Mouse (Mus musculus) liver, embryonic 14.5 days (tissue): ENCODE results near the gene Shd. TPM values are rescaled to one million over a fixed set of nuclear protein-coding genes. Genes with fewer than 3 reads are reported as not detected.

Experiments
- ATAC-seq: fragments of 200-750 bp; cut with Nextera tagmentation; 2 replicates; pipeline ENCODE4 v1.8.0; 2017; ENCODE audit warnings: moderate number of reproducible peaks, mild to moderate bottlenecking, moderate library complexity; ENCODE audit not compliant: insufficient read depth
- DNase-seq, 3 experiments: peaks; one replicate each; pipeline ENCODE4 v3.0.0-alpha.2; 2012 to 2013; ENCODE audit warnings: low read depth in 3 of 3, low spot score in 3 of 3
- H3K27ac ChIP-seq: fragments of 300-500 bp; sonication (generic); 2 replicates; pipeline ENCODE4 v1.5.1; 2014; ENCODE audit warnings: moderate library complexity, mild to moderate bottlenecking, control low read depth, inconsistent platforms
- H3K27me3 ChIP-seq: fragments of 300-500 bp; sonication (generic); 2 replicates; pipeline ENCODE4 v1.6.1; 2014; ENCODE audit warnings: mild to moderate bottlenecking, low read length, moderate library complexity; ENCODE audit not compliant: control insufficient read depth, insufficient read depth
- H3K36me3 ChIP-seq: fragments of 300-500 bp; sonication (generic); replicated peaks from 2 replicates; pipeline ENCODE4 v1.6.1; 2014; ENCODE audit warnings: low read depth; ENCODE audit not compliant: control insufficient read depth, insufficient read depth
- H3K4me1 ChIP-seq, 2 experiments: fragments of 200-500 bp in 1 of 2; fragments of 300-500 bp in 1 of 2; sonication (generic) in 1 of 2; replicated peaks; 2 replicates each; pipeline ENCODE4 v1.6.1; 2012 to 2014; ENCODE audit warnings: antibody characterized with exemption in 1 of 2, inconsistent platforms in 1 of 2, low read length in 1 of 2; ENCODE audit not compliant: control insufficient read depth in 2 of 2, insufficient read depth in 2 of 2
- H3K4me2 ChIP-seq: fragments of 300-500 bp; sonication (generic); 2 replicates; pipeline ENCODE4 v1.6.1; 2014; ENCODE audit warnings: low read depth, mild to moderate bottlenecking, control low read depth, moderate library complexity
- H3K4me3 ChIP-seq, 2 experiments: fragments of 200-500 bp in 1 of 2; fragments of 300-500 bp in 1 of 2; sonication (generic) in 1 of 2; 2 replicates each; pipeline ENCODE4 v1.5.1; 2012 to 2014; ENCODE audit warnings: low read depth in 2 of 2, low read length in 2 of 2, mild to moderate bottlenecking in 2 of 2, control low read depth in 1 of 2, inconsistent platforms in 1 of 2, moderate library complexity in 1 of 2; ENCODE audit not compliant: insufficient read depth in 1 of 2
- H3K9ac ChIP-seq: fragments of 300-500 bp; sonication (generic); replicated peaks from 2 replicates; pipeline ENCODE4 v1.6.1; 2014; ENCODE audit warnings: mild to moderate bottlenecking, control low read depth, moderate library complexity
- H3K9me3 ChIP-seq: fragments of 300-500 bp; sonication (generic); 2 replicates; pipeline ENCODE4 v1.6.1; 2016; ENCODE audit warnings: low read length, mixed read lengths; ENCODE audit not compliant: control insufficient read depth
- CTCF ChIP-seq: IDR thresholded peaks from 2 replicates; pipeline ENCODE4 v1.5.1; 2016; ENCODE audit warnings: antibody characterized with exemption, low read depth, control low read depth
- EP300 ChIP-seq: IDR thresholded peaks from 2 replicates; pipeline ENCODE4 v1.6.1; 2016; ENCODE audit warnings: antibody characterized with exemption, low read depth
- WGBS: fragments of 180-500 bp; shearing (Covaris S2); extraction: QIAGEN DNeasy Blood & Tissue Kit; methylation state at CpG from one replicate; pipeline ENCODE4 v1.1.7; 2014; ENCODE audit not compliant: insufficient replicate concordance; 5-methylcytosine and 5-hydroxymethylcytosine counted together
- polyA plus RNA-seq, 2 experiments: library from polyadenylated mRNA; depleted of rRNA in 1 of 2; stranded (reverse) in 1 of 2; unstranded in 1 of 2; fragments of >200 nt; fragmentation: Nextera tagmentation in 1 of 2; extraction: Ambion mirVana in 1 of 2; gene quantifications; 2 replicates each; pipeline versions ENCODE4 v1.2.1 to v1.2.3; 2012 to 2014

The Shd gene
- polyA plus RNA-seq, 2 experiments = 0.31 TPM; not detected in 1

GRCm38 (mm10) chr17:55956591-55956990 is 13.7 kb upstream of the Shd start:
- peaks cover 6 to 20% of the 10 kb centered on the region in 2 experiments for H3K4me1 ChIP-seq
- H3K36me3 ChIP-seq = no peaks in the 10 kb centered on the region; the same call in 1 of the 2 replicates
- no peak overlapping the region for H3K9ac ChIP-seq
- H3K4me3 ChIP-seq = peak overlapping the region; percentile 45 to 50; a peak in 3 of 4 replicates
- no peak for ATAC-seq
- TF ChIP-seq EP300 (no peak), CTCF (no peak)
- no peaks in the 10 kb centered on the region for H3K27me3 ChIP-seq
- H3K27ac ChIP-seq = no peak overlapping the region
- WGBS = 46% methylated on average over 6 of the region's 6 CpGs
- H3K9me3 ChIP-seq = no peaks in the 10 kb centered on the region
- DNase-seq = no peak
- H3K4me2 ChIP-seq = peak overlapping the region; percentile 59

- H3K9ac ChIP-seq = no peak overlapping the region
- H3K36me3 ChIP-seq = no peaks in the 10 kb centered on the region; the same call in none of the 2 replicates
- H3K4me2 ChIP-seq = no peak overlapping the region
- no peak overlapping the region for H3K27ac ChIP-seq
- TF ChIP-seq CTCF (peak; percentile 94), EP300 (no peak)
- no peaks in the 10 kb centered on the region for H3K9me3 ChIP-seq
- H3K27me3 ChIP-seq = no peaks in the 10 kb centered on the region
- DNase-seq = peak; percentile 50 to 58 (median 52)
- no peak for ATAC-seq
- no peak overlapping the region for H3K4me3 ChIP-seq
- WGBS = 20% methylated on average over 9 of the region's 9 CpGs
- H3K4me1 ChIP-seq = peaks cover 6 to 20% of the 10 kb centered on the region in 2 experiments
Measured at GRCm38 (mm10) chr17:55957168-55957567, 13.1 kb upstream of the Shd start.

- ATAC-seq (no peak), DNase-seq (no peak)
- H3K9me3 ChIP-seq = no peaks in the 10 kb centered on the region
- TF ChIP-seq EP300 (no peak), CTCF (no peak)
- peaks cover 6 to 20% of the 10 kb centered on the region in 2 experiments for H3K4me1 ChIP-seq
- H3K27ac ChIP-seq = peak overlapping the region; percentile 85; the same call in 1 of the 2 replicates
- peak overlapping the region; percentile 78 to 90 for H3K4me3 ChIP-seq
- H3K4me2 ChIP-seq = peak overlapping the region; percentile 73
- H3K9ac ChIP-seq = peak overlapping the region; percentile 71
- H3K36me3 ChIP-seq = no peaks in the 10 kb centered on the region; the same call in none of the 2 replicates
- 66% methylated on average over 13 of the region's 13 CpGs for WGBS
- H3K27me3 ChIP-seq = no peaks in the 10 kb centered on the region
Measured at GRCm38 (mm10) chr17:55957726-55958583, 12.3 kb upstream of the Shd start.

GRCm38 (mm10) chr17:55958584-55958886 is 11.7 kb upstream of the Shd start:
- Histone ChIP-seq H3K27ac (peak overlapping the region; percentile 85), H3K4me3 (peak overlapping the region; percentile 78 to 90), H3K9ac (peak overlapping the region; percentile 71), H3K4me2 (peak overlapping the region; percentile 73), H3K4me1 (peaks cover 6 to 20% of the 10 kb centered on the region in 2 experiments), H3K27me3 (no peaks in the 10 kb centered on the region), H3K9me3 (no peaks in the 10 kb centered on the region), H3K36me3 (no peaks in the 10 kb centered on the region; the same call in none of the 2 replicates)
- WGBS = 38% methylated on average over 2 of the region's 2 CpGs
- DNase-seq (no peak), ATAC-seq (no peak)
- TF ChIP-seq EP300 (no peak), CTCF (no peak)

- DNase-seq = peak; percentile 92 to 93 (median 92)
- H3K4me2 ChIP-seq = peak within 1 kb of the TSS; percentile 73
- no peaks in the 10 kb centered on the region for H3K27me3 ChIP-seq
- no peaks in the 10 kb centered on the region; the same call in none of the 2 replicates for H3K36me3 ChIP-seq
- H3K9ac ChIP-seq = peak within 1 kb of the TSS; percentile 71
- peaks cover 6 to 20% of the 10 kb centered on the region in 2 experiments for H3K4me1 ChIP-seq
- no peaks in the 10 kb centered on the region for H3K9me3 ChIP-seq
- peak within 1 kb of the TSS; percentile 85 for H3K27ac ChIP-seq
- H3K4me3 ChIP-seq = peak within 1 kb of the TSS; percentile 78 to 90
- TF ChIP-seq EP300 = peak; percentile 35; the same call in 1 of the 2 replicates
- TF ChIP-seq CTCF = 0 out of 2 replicates have a peak, but pooled peaks have one; percentile 12
- under 1% methylated on average over 45 of the region's 46 CpGs for WGBS
- peak; percentile 92 for ATAC-seq
Measured at GRCm38 (mm10) chr17:55958918-55959728, 11.1 kb upstream of the Shd start, which contains the start of gene Yju2. Gene Yju2, plus strand, starts transcription at chr17:55959099.
